Mouse (Mus musculus) ES-Bruce4 (cell line): ENCODE data around the gene Lars2.
"Not testable (repeated sequence)": the region's sequence is repeated elsewhere in the genome, so short reads cannot be mapped to it uniquely, and the experiment has no call there.

Experiments used
- CTCF ChIP-seq: IDR thresholded peaks from one replicate; pipeline ENCODE4 v1.8.1; 2011; ENCODE audit warnings: low read depth, low read length
- POLR2A ChIP-seq: IDR thresholded peaks from one replicate; pipeline ENCODE4 v1.8.1; 2011; ENCODE audit warnings: low read length; ENCODE audit not compliant: insufficient read depth

GRCm38 (mm10) chr9:123388087-123389007 is 21.6 kb downstream of the Lars2 start:
- TF ChIP-seq POLR2A, CTCF: not testable (repeated sequence)
